Mouse (Mus musculus) kidney, postnatal 10 days (tissue): Measurements from ENCODE around the gene Opn1sw.

ENCODE experiments used
- DNase-seq: peaks from one replicate; pipeline ENCODE4 v3.0.0; 2021; ENCODE audit warnings: mixed read lengths

The Opn1sw gene

DNA sequence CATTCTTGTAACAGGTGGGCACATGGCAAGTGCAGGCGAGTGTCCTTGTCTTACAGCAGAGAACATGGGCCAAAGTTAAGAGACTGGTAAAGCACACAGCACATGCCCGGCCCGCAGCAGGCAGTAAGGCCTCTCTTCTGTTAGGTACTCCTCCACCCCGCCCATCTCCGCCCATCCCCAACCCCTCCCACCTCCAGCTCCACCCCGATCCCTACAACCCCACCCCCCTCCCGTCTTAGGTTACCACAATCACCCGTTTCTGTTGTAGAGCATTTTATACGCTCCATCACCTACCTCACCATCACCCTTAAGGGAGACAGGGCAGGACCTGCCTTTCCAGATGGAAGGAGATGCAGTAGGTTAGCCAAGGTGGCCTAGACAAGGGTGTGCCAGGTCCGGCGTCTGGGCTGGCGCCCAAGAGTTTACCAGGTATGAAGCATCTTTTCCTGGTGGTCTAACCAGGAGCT, at the start of gene Opn1sw:
TSS of gene Opn1sw (minus strand) at position 417 of the 467 bp plus-strand sequence.
- peak; percentile 53 for DNase-seq

DNA sequence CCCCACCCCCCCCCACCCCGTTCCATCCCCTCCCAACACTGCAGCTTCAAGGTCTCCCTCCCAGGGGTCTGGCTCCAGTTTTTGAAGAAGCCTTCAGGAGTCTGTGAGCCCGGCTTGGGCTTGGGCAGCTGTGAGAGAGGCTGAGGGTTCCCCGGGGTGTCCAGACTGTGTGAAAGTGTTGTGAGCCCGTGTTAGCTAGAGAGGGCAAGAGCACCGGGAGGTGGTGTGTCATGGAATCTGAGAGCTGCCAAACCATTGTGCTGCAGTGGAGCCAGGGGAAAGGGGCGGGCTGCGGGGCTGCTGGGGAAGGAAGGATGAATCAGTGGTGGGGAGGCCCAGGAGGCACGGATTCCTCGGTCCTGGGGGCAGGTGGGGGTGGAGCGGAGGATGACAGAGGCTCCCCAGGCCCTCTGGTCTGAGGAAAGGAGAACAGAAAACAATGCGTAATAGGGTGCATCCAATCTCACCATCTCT, 48.2 kb upstream of the Opn1sw start:
- peak; percentile 57 for DNase-seq

DNA sequence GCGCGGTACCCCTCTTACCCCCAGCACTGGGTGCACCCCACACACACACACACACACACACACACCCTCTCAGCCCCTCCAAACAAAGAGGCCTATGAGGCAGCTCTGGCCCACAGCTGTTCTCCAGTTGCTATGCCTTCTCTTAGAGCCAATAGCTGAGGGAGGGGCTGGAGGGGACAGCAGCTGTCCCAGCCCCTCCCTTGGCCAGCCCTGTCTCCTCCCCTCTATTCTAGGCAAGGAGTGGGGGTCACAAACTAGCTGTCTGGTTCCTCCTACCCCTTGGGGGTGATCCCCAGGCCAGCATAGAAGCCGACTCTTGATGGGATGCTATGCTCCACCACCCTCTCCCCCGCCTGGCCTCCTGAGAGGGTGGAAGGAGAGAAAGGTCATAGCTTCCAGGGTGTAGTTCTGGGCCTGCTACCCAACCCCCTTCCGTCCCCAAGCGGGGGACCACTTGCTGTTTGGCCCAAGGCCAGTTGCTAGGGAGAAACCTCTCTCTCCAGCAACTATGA, 47.7 kb upstream of the Opn1sw start:
- DNase-seq, result peak; percentile 47

DNA sequence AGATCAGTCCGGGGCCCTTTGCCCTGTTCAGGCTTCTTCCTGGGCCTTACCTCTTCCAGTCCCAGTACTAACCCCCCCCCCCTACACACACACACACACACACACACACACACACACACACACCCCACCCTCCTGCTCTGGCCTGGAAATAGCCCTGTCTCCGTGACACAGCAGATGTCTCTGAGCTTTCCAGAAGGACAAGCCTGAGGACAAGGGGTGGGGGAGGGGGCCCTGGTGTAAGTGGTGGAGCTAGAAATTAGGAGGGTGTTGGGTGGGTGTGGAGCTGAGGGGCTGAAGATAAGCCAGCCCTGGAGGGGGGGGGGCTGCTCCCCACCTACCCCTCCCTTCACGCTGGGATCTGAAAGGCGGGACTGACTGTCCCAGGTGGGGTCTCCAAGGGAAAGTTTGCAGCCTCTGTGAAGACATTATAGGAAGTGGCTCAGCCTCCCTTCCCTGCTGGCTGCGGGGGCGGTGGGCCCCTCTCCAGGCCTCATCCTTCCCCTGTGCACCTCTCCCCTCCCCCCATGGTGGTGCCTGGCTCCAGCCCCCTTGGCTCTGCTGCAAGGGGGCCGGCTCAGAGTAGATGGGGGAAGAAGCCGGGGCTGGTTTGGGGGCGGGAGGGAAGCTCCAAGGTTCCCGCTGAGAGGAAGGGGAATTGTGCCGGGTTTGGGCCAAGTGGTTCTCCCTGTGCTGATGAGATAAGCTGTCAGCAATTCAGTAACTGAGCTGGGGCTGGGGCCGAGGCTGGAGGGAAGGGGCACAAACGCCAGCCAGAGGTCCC, 46.8 kb upstream of the Opn1sw start:
- DNase-seq, result peak; percentile 61

DNA sequence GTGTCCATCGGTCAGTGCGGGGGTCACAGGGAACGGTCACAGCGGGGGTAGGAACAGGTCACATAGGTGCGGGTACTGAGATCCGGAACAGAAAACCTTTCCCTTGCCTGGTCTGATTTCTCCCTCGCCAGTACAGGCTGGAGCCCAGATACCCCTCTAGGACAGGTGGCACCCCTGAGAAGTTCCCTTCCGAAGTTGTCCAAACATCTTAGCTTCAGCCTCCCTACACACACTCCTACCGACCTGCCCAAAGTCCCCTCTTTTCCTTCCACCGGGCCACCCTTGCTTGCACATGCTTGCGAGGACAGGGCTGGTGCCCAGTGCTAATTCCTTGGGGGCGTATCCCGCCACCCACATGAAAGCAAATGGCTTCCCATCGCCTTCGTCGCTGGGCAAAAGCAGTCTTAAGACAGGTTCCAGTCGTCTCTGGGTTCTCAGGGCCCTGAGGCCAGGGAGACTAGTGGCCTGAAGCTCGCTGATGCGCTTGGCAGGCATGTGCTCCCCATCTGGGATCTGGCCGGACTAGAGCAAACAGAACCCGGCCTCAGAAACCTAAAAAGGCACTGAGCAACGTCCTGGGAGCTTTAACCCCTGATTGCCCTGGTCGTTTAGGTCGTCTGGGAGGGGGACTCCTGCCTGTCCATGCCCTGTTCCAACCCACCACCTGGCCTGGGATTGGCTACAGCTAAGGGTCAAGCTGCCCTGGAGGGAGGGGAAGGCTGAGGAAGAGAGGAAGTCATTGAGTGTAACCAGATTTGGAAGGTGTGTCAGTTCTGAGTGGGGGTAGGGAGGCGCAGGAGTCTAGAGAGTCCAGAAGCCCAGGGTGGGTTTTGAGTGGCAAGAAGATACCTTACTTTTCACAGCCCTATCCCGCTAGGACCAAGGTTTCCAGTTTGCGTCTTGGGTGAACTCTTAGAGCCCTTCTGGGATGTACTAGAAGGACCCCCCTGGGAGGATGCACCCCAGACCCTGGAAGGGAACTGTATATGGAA, 45.8 kb upstream of the Opn1sw start:
- DNase-seq, result peak; percentile 43

DNA sequence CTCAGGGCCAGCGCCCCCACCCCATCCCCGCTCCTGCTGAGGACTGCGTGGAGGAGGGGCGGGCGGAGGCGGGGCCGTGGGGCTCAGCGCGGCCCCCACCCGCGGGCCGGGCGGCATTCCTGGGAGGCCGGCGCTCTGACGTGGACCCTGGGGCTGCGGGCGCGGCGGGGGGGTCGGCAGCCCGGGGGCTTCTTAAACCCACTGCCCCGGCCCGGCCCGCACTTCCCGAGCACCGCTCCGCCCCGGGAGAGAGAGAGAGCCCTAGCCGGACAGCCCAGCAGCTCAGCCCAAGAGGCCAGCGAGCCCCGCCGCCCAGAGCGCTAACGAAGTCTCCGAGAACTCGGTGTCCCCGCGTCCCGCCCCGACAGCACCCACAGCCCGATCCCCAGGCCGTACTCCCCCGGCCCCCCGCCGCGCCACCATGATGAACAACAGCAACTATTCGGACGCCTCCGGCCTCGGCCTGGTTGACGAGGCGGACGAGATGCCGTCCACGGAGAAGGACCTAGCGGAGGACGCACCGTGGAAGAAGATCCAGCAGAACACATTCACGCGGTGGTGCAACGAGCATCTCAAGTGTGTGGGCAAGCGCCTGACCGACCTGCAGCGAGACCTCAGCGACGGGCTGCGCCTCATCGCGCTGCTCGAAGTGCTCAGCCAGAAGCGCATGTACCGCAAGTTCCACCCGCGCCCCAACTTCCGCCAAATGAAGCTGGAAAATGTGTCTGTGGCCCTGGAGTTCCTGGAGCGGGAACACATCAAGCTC, 45.0 kb upstream of the Opn1sw start, which contains the start of gene Flnc:
TSS of gene Flnc (plus strand) at position 219 of the 766 bp plus-strand sequence.
- peak; percentile 74 for DNase-seq

DNA sequence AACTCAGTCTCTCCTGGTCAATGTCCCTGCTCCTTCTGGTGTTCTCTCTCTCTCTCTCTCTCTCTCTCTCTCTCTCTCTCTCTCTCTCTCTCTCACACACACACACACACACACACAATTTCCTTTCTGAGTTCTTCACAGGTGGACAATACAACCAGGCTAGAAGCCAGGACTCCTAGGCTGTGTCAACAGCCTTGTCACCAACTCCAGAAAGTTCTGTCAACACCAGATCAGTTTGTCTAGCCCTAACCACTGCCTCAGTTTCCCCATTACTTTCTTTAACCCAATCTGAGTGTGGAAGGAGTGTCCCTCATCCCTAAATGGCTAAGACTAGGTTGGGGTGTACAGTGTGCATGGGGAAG, 44.4 kb upstream of the Opn1sw start:
- no peak for DNase-seq

DNA sequence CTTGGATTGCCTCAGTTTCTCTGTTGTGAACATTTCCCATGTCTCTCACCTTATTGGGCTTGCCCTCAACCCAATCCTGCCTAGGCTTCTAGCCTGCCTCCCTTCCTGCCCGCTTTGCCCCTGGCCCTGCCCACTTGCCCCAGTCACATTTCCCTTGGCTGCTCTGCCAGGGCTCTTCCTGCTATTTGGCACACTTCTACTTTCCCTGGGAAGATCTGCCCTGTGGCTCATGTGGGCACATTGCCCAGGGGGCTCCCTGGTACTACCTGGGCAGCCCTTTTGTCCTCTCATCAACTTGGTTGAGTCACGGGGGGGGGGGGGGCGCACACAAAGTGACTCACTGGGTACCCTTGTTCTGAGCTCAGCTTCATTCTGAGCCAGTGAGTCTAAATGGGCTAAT, 43.9 kb upstream of the Opn1sw start:
- no peak for DNase-seq

DNA sequence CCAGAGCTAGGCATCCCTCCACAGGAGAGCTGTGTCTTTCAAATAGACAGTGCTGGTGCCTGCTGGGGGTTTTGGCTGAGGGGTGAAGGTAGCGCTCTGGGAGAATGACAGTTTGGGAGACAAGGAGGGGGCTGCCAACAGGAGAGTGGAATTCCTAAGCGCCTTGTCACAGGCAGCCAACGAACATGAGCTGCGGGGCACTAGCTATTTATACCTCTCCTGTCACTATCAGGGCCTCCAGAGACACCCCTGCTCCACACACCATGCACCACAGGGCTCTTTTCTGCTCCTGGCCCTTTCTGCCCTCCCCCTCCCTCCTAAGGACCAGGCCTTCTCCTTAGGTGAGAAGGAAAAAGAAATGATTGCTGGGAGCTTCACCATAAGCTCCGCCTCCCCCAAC, 43.2 kb upstream of the Opn1sw start:
- no peak for DNase-seq

DNA sequence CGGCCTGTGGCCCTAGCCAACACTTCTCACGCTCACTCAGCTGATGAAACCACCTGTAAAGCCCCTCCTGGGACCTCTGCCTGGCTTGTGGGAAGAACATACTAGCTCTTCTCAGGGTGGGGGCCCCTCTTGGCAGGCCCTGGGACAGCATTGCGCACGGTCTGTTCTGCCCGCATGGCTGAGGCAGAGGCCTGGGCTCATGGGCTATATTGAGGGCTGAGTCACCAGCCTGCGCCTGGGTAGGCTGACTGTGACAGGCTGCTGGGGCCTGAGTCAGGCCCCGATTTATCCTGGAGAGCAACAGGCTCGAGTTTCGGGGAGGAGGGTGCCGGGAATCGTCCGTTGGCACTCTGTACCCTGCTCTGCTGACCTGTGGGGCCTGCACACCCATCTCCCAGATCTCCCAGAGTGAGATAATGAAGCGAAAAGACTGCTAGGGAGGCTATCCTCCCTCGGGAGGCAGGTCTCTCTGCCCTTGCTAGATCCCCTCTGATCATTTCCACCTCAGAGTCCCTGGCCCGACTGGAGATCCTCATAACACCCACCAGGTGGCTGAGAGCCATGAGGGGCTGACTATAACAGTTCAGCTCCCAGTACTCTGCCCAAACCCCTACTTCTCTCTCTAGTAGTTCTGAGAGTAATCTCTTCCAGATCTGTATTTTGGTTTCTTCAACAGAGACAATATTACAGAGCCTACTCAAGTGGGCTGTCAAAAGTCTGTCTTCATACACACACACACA, 42.6 kb upstream of the Opn1sw start:
- no peak for DNase-seq

DNA sequence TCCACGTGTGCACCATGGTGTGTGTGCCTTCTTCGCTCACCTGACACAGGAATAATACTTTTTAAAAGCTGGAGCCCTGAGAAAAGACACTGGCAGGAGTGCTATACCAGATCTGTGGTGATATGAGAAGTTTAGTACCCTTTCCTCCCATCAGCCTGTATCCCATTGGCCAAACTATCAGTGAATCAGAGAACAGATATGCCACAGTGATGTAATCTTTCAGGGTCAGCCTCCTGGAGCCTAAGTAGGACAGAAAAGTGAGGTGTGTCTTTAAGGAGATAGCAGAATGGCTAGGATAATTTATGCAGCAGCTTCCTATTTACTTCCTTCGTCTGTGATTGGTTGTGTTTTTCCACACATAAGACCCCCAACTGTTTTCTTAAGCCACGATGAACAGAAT, 39.9 kb upstream of the Opn1sw start:
- DNase-seq, result no peak

DNA sequence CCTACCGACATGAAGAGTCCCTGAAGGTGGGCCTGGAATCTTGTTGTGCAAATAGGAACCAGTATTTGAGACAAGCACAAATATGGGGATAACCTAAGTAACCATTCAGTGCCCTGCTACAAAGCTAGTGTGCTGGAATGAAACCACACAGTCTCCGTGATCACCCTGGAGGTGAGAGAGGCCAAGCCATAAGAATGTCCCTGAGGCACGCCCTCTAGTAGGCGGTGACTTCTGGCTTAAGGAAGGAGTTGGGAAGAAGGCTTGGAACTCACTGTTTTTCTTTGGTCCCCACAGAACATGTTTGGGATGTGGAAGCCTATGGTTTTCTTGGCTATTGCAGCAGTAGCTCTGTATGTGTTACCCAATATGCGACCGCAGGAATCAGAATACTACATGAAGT, 38.1 kb upstream of the Opn1sw start:
- no peak for DNase-seq

DNA sequence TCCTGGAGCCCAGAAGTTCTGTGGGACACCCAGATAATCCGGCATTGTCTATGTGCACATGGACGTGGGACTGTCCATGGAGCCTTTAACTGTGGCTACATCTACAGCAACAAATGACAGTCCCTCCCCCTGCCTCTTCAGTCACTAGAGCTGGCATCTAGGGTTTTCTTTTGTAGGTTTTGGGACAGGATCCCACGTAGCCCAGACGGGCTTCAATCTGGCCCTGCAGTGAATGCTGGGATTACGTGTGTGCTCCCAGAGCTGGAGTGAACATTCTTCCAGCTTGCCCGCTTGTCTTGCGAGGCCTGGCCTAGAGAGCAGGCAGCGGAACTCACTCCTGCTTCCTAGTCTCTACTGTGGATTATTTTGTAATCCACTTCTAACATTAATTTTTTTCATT, 36.9 kb upstream of the Opn1sw start:
- DNase-seq, result no peak

DNA sequence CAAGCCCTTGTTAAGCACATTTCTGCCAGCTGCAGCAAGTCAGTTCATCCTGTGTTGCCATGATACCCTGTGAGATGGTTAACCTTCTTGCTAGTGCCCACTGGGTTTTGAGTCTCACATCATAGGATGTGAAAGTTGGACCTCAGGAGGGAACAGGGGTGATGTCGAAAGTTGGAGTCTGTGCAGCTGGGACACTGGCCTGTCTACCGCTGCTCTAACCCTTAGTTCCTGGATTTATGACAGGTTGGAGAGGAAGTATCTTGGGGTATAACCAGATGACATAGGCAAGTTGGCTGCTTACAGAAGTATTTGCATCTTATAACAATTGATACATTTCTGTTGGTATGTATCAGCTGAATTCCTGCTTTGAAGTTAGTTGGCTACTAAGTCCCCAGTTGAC, 32.3 kb upstream of the Opn1sw start:
- DNase-seq, result no peak

DNA sequence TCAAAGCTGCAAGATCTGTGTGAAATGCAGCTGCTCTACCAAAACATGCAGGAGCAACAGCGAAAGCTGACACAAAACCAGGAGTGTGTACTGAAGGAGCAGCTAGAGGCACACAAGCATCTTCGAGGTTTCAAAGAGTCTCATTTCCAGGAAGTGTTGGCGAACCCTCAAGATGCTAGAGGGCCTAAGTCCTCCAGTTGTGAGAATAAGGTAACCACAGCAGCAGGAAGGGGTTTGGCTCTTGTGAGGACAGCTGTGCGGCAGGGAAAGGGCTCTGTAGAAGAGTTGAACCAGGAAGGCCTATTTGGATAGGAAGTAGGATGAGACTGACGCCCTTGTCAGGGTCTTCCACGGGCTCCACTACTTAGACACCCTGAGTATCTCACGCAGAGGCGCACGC, 27.2 kb upstream of the Opn1sw start:
- no peak for DNase-seq

DNA sequence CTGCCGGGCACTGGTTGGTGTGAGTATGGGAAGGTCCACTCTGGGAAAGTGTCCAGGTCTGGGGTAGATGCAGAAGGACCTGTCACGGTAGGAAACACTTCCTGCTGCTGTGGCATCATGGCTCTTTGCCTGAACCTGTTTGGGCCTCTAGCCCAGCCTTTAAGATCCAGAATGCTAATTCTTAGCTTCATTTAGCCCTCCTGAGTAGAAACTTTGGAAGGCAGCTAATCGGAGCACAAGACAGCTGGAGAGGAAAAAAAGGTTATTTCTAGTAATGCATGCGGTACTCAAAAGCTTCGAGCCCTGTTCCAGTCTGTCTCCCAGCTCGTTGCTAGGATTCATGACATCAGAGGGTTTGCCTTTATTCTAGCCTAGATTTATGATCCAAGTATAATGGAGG, 18.1 kb upstream of the Opn1sw start:
- DNase-seq, result no peak

DNA sequence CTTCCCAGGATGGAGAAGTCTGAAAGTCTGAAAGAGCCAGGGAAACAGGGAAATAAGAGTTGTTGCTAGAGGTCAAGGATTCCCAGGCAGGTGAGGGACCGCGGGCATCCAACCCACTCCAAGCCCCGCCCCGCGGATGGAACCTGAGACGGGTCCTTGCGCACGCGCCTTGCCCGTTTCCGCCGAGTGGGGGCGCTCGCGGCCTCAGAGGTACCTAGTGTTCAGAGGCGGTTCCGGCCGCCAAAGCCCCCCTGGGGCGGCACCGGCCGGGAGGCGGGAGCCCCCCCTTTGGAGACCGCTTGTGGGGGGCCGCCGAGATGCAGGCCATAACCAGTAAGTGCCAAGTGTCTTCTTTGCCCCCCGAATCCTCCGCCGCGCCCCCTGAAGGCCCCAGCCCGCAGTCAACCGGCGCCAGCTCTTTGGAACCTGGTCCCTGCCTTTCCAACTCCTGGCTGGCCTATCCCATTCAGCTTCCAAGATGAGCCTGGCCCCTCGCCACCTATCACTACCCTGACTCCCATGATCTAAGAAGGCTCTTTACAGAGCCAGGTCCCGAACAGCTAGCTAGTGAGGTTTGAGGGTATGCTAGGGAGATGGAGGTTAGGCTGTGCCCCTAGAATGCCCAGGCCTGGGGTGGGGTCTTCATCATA, 14.6 kb upstream of the Opn1sw start:
- peak; percentile 50 for DNase-seq

DNA sequence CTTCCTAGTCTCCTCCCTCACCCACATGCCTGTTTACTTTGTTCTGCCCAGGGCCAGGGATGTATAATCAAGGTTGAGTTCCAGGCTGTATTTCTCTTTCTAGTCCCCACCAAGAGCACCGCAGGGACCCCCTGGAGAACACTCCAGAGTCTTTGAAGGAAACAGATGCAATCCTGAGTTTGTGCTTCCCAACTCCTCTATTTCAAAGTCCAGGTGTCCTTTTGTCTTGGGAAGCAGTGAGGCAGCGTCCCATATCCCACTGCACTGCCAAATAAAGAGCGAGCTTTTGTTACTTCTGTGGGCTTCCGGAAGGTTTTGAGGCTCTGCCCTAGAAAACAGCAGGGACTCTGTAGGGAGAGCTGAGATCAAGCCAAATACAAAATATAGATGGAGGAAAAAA, 11.6 kb upstream of the Opn1sw start:
- DNase-seq, result no peak

DNA sequence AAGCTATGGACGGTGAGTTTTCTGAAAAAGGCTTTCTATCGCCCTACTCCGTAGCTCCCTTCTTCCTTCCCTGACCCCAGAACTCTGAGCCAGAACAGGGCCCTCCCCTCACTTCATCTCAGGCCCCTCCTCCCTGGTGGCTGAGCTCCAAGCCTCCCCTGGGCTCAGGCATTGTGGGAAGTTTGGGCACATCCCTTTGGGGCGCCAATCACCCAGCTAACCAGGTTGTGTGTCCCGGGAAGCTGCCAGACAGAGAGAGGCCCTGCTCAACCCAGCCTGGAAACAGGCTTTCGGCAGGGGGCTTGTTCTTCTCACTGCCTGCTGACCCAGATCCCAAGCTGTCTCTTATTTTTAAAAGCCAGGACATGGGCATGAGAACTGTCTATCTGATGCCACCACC, 9.3 kb upstream of the Opn1sw start:
- peak; percentile 34 for DNase-seq

DNA sequence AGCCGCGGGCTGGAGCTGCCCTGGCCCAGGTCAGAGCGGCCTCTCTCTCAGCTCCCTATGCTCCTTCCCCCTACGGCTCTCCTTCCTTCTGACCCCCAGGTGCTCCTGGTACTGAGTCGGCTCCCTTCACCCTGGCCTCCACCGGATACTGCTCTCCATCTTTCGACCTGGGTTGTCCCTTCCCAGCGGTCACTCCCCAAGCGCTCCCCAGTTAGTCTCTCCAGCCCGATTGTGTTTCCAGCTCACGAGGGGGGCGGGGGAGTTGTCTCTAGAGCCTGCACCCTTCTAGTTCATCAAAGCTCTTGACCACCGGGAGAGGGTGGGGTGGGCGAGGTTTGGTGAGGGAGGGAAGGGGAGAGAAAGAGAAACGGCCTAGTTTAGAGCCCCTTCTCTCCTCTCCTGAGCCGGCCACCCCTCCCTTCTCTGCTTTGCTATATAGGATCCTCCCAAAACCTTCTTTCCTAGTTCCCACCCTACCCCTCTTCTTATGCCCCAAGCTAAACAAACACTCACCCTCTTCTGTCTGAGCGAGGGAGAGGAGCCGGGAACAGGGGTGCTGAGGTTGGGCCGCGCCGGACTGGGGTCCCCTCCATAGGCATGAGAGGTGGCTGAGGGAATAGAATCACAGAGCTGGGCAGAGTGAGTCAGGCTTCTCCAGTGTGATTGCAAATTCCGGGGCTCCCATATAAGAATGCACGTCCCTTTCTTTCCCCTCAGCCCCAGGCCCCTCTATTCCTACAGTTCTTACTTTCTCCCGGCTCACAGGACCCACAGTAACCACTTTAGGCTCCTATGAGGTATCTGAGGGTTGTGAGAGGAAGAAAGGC, 8.7 kb upstream of the Opn1sw start:
- DNase-seq, result no peak
